Mouse (Mus musculus) kidney, adult 2 months (tissue): ENCODE data around the gene Ncl. TPM values are rescaled to one million over a fixed set of nuclear protein-coding genes. Genes with fewer than 3 reads are reported as not detected.

Experiments used
- DNase-seq: peaks from one replicate; pipeline ENCODE4 v3.0.0; 2021
- H3K27ac ChIP-seq: fragments of 200-500 bp; 2 replicates; pipeline ENCODE4 v1.5.1; 2012; ENCODE audit warnings: low read depth, low read length, control low read depth, inconsistent platforms; ENCODE audit not compliant: insufficient read depth
- H3K27me3 ChIP-seq: fragments of 200-500 bp; replicated peaks from 2 replicates; pipeline ENCODE4 v1.6.1; 2012; ENCODE audit warnings: mild to moderate bottlenecking, moderate library complexity, low read length, inconsistent platforms; ENCODE audit not compliant: control insufficient read depth, insufficient read depth
- H3K36me3 ChIP-seq: fragments of 200-500 bp; 2 replicates; pipeline ENCODE4 v1.6.1; 2012; ENCODE audit warnings: mild to moderate bottlenecking, moderate library complexity, low read length, inconsistent platforms; ENCODE audit not compliant: control insufficient read depth, insufficient read depth
- H3K4me1 ChIP-seq: fragments of 200-500 bp; 2 replicates; pipeline ENCODE4 v1.6.1; 2011; ENCODE audit warnings: low read length; ENCODE audit not compliant: control insufficient read depth, insufficient read depth
- H3K4me3 ChIP-seq: fragments of 200-500 bp; 2 replicates; pipeline ENCODE4 v1.5.1; 2011; ENCODE audit warnings: mild to moderate bottlenecking, low read depth, low read length, control low read depth; ENCODE audit not compliant: insufficient read depth
- CTCF ChIP-seq: fragments of 200-500 bp; conservative IDR thresholded peaks from 2 replicates; pipeline ENCODE4 v1.5.1; 2011; ENCODE audit warnings: low read depth, mild to moderate bottlenecking, control low read depth, low read length, moderate library complexity, mixed read lengths; ENCODE audit not compliant: insufficient read depth, insufficient read length
- POLR2A ChIP-seq: fragments of 200-500 bp; IDR thresholded peaks from one replicate; pipeline ENCODE4 v1.6.1; 2011; ENCODE audit warnings: low read depth, low read length, control low read depth
- WGBS: fragments of 180-500 bp; shearing (Covaris S2); methylation state at CpG from one replicate; pipeline ENCODE4 v1.1.7; 2018; 5-methylcytosine and 5-hydroxymethylcytosine counted together
- polyA plus RNA-seq: library from polyadenylated mRNA; depleted of rRNA; stranded (reverse); fragments of >200 nt; gene quantifications from 2 replicates; pipeline ENCODE4 v1.2.3, GENCODE M21; 2012

Gene Ncl
- polyA plus RNA-seq, 1 experiment, result 10.4 TPM

DNA sequence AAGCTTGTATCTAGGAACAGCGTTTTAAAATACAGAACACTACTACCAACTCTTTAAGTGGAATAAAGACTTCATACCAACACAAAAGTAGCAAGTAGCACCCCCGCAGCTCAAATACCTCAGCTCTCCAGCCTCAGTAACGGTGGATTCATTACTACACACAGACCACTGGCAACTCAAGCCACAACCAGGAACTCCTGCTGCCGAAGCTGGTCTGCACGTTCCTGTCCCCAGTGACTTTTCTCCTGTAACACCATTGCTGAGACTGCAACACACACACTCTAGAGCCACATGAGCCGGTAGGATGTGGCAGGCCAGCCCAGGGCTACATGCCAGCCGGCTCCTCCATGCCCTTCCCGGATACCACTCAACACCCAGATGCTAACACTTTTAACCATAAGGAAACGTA lies 20.0 kb upstream of the Ncl start:
- no peak for DNase-seq
- Histone ChIP-seq H3K4me3 (no peak overlapping the region), H3K27ac (no peak overlapping the region), H3K36me3 (no peaks in the 10 kb centered on the region), H3K4me1 (no peaks in the 10 kb centered on the region), H3K27me3 (no peaks in the 10 kb centered on the region)
- TF ChIP-seq POLR2A, result no peak
- no peak for TF ChIP-seq CTCF
- WGBS, result 57% methylated on average over 9 of the region's 9 CpGs

DNA sequence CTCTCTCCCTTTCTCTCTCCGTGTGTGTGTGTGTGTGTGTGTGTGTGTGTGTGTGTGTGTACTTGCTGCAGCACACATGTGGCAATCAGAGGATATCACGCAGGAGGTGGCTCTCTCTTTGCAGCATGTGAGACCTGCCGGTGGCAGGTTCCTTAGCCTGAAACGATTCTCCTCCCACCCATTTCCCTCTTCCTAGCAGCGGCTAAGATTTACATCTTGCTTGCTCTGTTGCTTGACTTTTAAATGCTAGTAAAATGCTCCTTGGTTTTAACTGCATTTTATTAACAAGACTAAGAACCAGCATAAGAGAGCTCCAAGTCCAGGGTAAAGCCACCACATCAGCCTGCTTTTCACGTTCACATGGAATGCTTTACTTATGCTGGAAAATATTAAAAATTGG lies 19.5 kb upstream of the Ncl start:
- DNase-seq, result no peak
- Histone ChIP-seq H3K27ac (no peak overlapping the region), H3K27me3 (no peaks in the 10 kb centered on the region), H3K36me3 (no peaks in the 10 kb centered on the region), H3K4me1 (no peaks in the 10 kb centered on the region), H3K4me3 (no peak overlapping the region)
- 21% methylated on average over 5 of the region's 6 CpGs for WGBS
- TF ChIP-seq CTCF (no peak), POLR2A (no peak)

GRCm38 (mm10) chr1:86376354-86376753 lies 17.2 kb upstream of the Ncl start:
- DNase-seq, result no peak
- no peaks in the 10 kb centered on the region for H3K36me3 ChIP-seq
- H3K27ac ChIP-seq, result no peak overlapping the region
- no peaks in the 10 kb centered on the region for H3K27me3 ChIP-seq
- H3K4me1 ChIP-seq, result no peaks in the 10 kb centered on the region
- no peak overlapping the region for H3K4me3 ChIP-seq
- TF ChIP-seq CTCF (no peak), POLR2A (no peak)
- WGBS, result 76% methylated on average over 5 of the region's 5 CpGs

DNA sequence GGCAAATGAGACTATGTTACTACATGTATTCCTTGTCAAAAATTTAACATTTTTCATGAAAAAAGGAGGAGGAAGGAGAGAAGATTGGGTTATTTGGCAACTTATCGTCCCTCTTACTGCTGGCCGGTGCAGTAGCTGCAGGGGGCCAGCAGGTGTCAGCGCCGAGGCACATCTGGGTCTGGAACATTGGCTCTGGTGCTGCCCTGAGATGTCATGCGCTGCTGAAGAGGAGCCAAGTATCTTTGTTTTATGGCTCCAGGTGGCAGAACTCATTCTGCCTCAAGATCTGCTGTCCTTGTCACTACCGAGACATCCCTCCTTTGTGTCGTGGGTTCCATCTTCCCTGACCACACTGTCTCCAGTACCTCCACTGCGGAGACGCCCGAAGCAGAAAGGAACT lies 12.8 kb upstream of the Ncl start:
- Histone ChIP-seq H3K4me1 (no peaks in the 10 kb centered on the region), H3K27me3 (no peaks in the 10 kb centered on the region), H3K4me3 (no peak overlapping the region), H3K36me3 (no peaks in the 10 kb centered on the region), H3K27ac (no peak overlapping the region)
- DNase-seq, result peak; percentile 61
- WGBS, result 31% methylated on average over 10 of the region's 10 CpGs
- no peak for TF ChIP-seq POLR2A
- TF ChIP-seq CTCF, result peak; percentile 85

- Histone ChIP-seq H3K4me3 (no peak overlapping the region), H3K27me3 (no peaks in the 10 kb centered on the region), H3K36me3 (no peaks in the 10 kb centered on the region), H3K27ac (no peak overlapping the region), H3K4me1 (no peaks in the 10 kb centered on the region)
- TF ChIP-seq POLR2A (no peak), CTCF (no peak)
- WGBS, result 63% methylated on average over 4 of the region's 4 CpGs
- no peak for DNase-seq
Observed at GRCm38 (mm10) chr1:86368086-86368485, 8.9 kb upstream of the Ncl start.

GRCm38 (mm10) chr1:86363671-86364070 lies 4.5 kb upstream of the Ncl start:
- WGBS, result 40% methylated on average over 6 of the region's 6 CpGs
- DNase-seq, result no peak
- H3K27me3 ChIP-seq, result no peaks in the 10 kb centered on the region
- no peaks in the 10 kb centered on the region for H3K36me3 ChIP-seq
- H3K27ac ChIP-seq, result no peak overlapping the region
- H3K4me1 ChIP-seq, result no peaks in the 10 kb centered on the region
- no peak overlapping the region for H3K4me3 ChIP-seq
- TF ChIP-seq CTCF, result peak; percentile 39
- TF ChIP-seq POLR2A, result no peak

GRCm38 (mm10) chr1:86361852-86362615 lies 2.8 kb upstream of the Ncl start:
- no peak overlapping the region for H3K4me3 ChIP-seq
- 84% methylated on average over 4 of the region's 4 CpGs for WGBS
- no peak for TF ChIP-seq POLR2A
- no peak for TF ChIP-seq CTCF
- peaks cover 3% of the 10 kb centered on the region; the same call in 1 of the 2 replicates for H3K4me1 ChIP-seq
- H3K27ac ChIP-seq, result no peak overlapping the region
- H3K36me3 ChIP-seq, result peaks cover 1% of the 10 kb centered on the region
- H3K27me3 ChIP-seq, result no peaks in the 10 kb centered on the region
- no peak for DNase-seq

DNA sequence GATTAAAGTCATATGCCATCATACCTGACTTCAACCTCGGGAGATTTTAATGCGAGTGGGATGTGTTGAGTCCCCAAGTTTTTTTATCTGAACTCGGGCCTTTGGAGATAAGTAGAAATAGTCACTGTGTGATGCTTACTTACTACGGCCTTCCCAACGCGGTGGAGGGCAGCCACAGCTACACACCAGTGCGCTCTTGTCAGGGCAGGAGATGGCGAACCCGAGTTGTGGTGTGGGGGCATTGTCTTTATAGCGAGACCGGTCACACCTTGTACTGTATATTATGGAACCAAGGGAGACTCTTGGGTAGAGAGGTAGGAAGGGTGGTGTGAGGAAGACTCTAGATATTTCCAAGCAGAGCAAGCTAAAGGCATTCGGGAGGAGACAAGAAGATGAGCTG lies 1.2 kb upstream of the Ncl start:
- Histone ChIP-seq H3K36me3 (peaks cover 8% of the 10 kb centered on the region), H3K4me1 (peaks cover 3% of the 10 kb centered on the region; the same call in 1 of the 2 replicates), H3K27ac (no peak overlapping the region), H3K27me3 (no peaks in the 10 kb centered on the region), H3K4me3 (no peak overlapping the region)
- TF ChIP-seq CTCF, result no peak
- no peak for TF ChIP-seq POLR2A
- 23% methylated on average over 12 of the region's 12 CpGs for WGBS
- DNase-seq, result no peak
